27 mouse cellular contexts compared by ENCODE assay signal in genomic region chr1:144183622-144184021, GRCm38 (mm10). TPM values are rescaled to one million over a fixed set of nuclear protein-coding genes. Genes with fewer than 3 reads are reported as not detected.
DNase-seq lines count a peak whose midpoint lies in the region; ATAC-seq lines count a peak whose summit lies in the region.
"Had no signal": no experiment of that assay in that cellular context is flagged by ENCODE, and none has a peak within 500 bp of the region (broad histone marks: within the 10 kb centered on the region; RNA-seq: fewer than 3 reads in every experiment).

No protein-coding gene starts in this region.

- ATAC-seq in limb, embryonic 12.5 days (ENCODE audit: insufficient number of reproducible peaks, insufficient read depth, low FRiP score, low TSS enrichment, low read depth), result 0 out of 2 replicates have a peak, but pooled peaks have one; percentile 31
- ATAC-seq: forebrain, postnatal 0 days had no signal

- H3K9ac ChIP-seq in limb, embryonic 12.5 days (replicated peaks), result no peak overlapping the region
- H3K9ac ChIP-seq: forebrain, postnatal 0 days; heart, embryonic 15.5 days; hindbrain, embryonic 14.5 days had no signal

- no peak overlapping the region for H3K4me3 ChIP-seq in limb, embryonic 12.5 days (replicated peaks)
- no peak overlapping the region for H3K4me3 ChIP-seq in limb, embryonic 10.5 days
- no peak overlapping the region for H3K4me3 ChIP-seq in embryonic facial prominence, embryonic 10.5 days
- H3K4me3 ChIP-seq: heart, adult 2 months; heart, embryonic 15.5 days had no signal

- H3K36me3 ChIP-seq in limb, embryonic 12.5 days, result no peaks in the 10 kb centered on the region
- H3K36me3 ChIP-seq in limb, embryonic 10.5 days, result no peaks in the 10 kb centered on the region
- no peaks in the 10 kb centered on the region for H3K36me3 ChIP-seq in embryonic facial prominence, embryonic 10.5 days (replicated peaks)
- H3K36me3 ChIP-seq: heart, embryonic 15.5 days had no signal

- H3K4me2 ChIP-seq in limb, embryonic 12.5 days, result no peak overlapping the region
- H3K4me2 ChIP-seq: heart, embryonic 15.5 days; hindbrain, embryonic 14.5 days; liver, embryonic 11.5 days; midbrain, embryonic 11.5 days had no signal

- H3K4me1 ChIP-seq in limb, embryonic 12.5 days (replicated peaks), result no peaks in the 10 kb centered on the region; the same call in 1 of the 2 replicates
- H3K4me1 ChIP-seq in limb, embryonic 10.5 days, result peaks cover 7% of the 10 kb centered on the region; the same call in 1 of the 2 replicates
- H3K4me1 ChIP-seq in embryonic facial prominence, embryonic 10.5 days, result peaks cover 18% of the 10 kb centered on the region
- H3K4me1 ChIP-seq: heart, embryonic 15.5 days had no signal

- no peak overlapping the region for H3K27ac ChIP-seq in limb, embryonic 12.5 days
- H3K27ac ChIP-seq in limb, embryonic 10.5 days, result no peak overlapping the region
- H3K27ac ChIP-seq in embryonic facial prominence, embryonic 10.5 days (replicated peaks), result no peak overlapping the region
- H3K27ac ChIP-seq: heart, adult 2 months; heart, embryonic 15.5 days; hindbrain, embryonic 14.5 days had no signal

- no peaks in the 10 kb centered on the region for H3K9me3 ChIP-seq in limb, embryonic 12.5 days
- no peaks in the 10 kb centered on the region for H3K9me3 ChIP-seq in limb, embryonic 10.5 days (replicated peaks)
- H3K9me3 ChIP-seq in embryonic facial prominence, embryonic 10.5 days, result no peaks in the 10 kb centered on the region
- H3K9me3 ChIP-seq: heart, embryonic 15.5 days had no signal

- H3K27me3 ChIP-seq in limb, embryonic 12.5 days, result no peaks in the 10 kb centered on the region
- H3K27me3 ChIP-seq in limb, embryonic 10.5 days (ENCODE audit: low read depth, poor library complexity, severe bottlenecking), result no peaks in the 10 kb centered on the region
- H3K27me3 ChIP-seq in embryonic facial prominence, embryonic 10.5 days (replicated peaks; ENCODE audit: low read depth, poor library complexity, severe bottlenecking), result no peaks in the 10 kb centered on the region
- H3K27me3 ChIP-seq: heart, embryonic 15.5 days had no signal

- DNase-seq in limb, embryonic 10.5 days (ENCODE audit: low spot score), result no peak
- DNase-seq in embryonic facial prominence, embryonic 10.5 days (ENCODE audit: low spot score), result peak; percentile 15
- peak; percentile 41 for DNase-seq in forelimb bud, embryonic 11.5 days (ENCODE audit: low read depth, low spot score)
- no peak for DNase-seq in left cerebral cortex, adult 18-20 months (ENCODE audit: low spot score in 2 of 2)
- no peak for DNase-seq in left cerebral cortex, adult 11 months (ENCODE audit: low spot score)
- no peak for DNase-seq in natural killer cell, adult 2 months (ENCODE audit: low spot score in 2 of 2)
- DNase-seq: adrenal gland, postnatal 14 days; cerebellum, adult 9-10 months; forebrain, postnatal 0 days; gastrocnemius, postnatal 36 days; heart, adult 2 months; heart, postnatal 36 days; kidney, adult 9 months; layer of hippocampus, postnatal 36 days; lung, adult 18-20 months; lung, postnatal 14 days; thymus, adult 2 months; thymus, postnatal 4 days had no signal

RNA-seq across cellular contexts. Expression of gene Rgs13, which starts 6.5 kb away (rescaled TPM):
- polyA plus RNA-seq in limb, embryonic 12.5 days (2016; fragmentation: Nextera tagmentation; extraction: Ambion mirVana), result not detected in 2 replicates
- not detected in 2 replicates for polyA plus RNA-seq in limb, embryonic 10.5 days (2016; fragmentation: Nextera tagmentation; extraction: Ambion mirVana)
- 0.10 and 0.47 TPM in 2 replicates for polyA plus RNA-seq in embryonic facial prominence, embryonic 10.5 days (2016; fragmentation: Nextera tagmentation; extraction: Ambion mirVana)
- 1 to 10 TPM; 1.1 to 1.6 TPM for total RNA-seq in left cerebral cortex, adult 18-20 months (2021)
- total RNA-seq: adrenal gland, postnatal 14 days; gastrocnemius, adult 18-20 months; gastrocnemius, postnatal 36 days; heart, adult 2 months; heart, postnatal 36 days; megakaryocyte progenitor cell, adult 5-6 weeks had no signal
- polyA plus RNA-seq: C2C12; heart, adult 2 months; intestine, embryonic 14.5 days; liver, embryonic 11.5 days had no signal

Comparison
In these comparisons a context has a peak if more than half of its experiments do, and no peak if none do; other contexts are left out.
1. DNase-seq: peak in embryonic facial prominence, embryonic 10.5 days (single experiment) and forelimb bud, embryonic 11.5 days (single experiment); none in limb, embryonic 10.5 days (single experiment), left cerebral cortex, adult 18-20 months (0 of 2), left cerebral cortex, adult 11 months (single experiment) and natural killer cell, adult 2 months (0 of 2).